ENCODE assay signal across 8 mouse cellular contexts in the genomic region with DNA sequence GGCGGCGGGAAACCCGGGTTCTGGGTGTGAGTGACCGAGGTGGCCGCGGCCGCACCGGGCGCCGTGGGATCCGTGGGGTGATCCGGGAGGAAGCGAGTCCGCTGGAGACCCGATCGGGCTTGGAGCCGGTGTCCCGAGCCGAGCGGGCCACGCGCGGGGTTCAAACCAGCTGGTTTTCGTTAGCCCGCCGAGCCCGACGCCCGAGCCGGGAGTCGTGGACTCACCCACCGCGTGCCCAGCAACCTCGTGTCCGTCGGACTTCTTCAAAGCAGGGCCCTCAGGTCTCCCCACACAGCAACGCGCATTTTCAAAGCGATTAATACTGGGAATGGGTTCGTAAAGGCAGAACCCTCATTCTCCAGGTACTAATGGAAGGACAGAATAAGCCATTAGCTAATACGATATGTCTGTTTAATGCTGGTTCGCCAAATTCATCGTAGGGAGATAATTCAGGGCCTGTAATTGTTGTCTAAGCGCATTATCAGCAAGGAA. TPM values are rescaled to one million over a fixed set of nuclear protein-coding genes. Genes with fewer than 3 reads are reported as not detected.
DNase-seq lines count a peak whose midpoint lies in the region; ATAC-seq and TF ChIP-seq lines count a peak whose summit lies in the region.

No protein-coding gene starts in this region.

- peak overlapping the region; percentile 24 for H3K4me3 ChIP-seq in limb, embryonic 14.5 days (replicated peaks; ENCODE audit: low read length)

- no peak overlapping the region for H3K27ac ChIP-seq in limb, embryonic 14.5 days (replicated peaks; ENCODE audit: low read depth, low read length)

- peaks cover 71% of the 10 kb centered on the region for H3K27me3 ChIP-seq in limb, embryonic 14.5 days (ENCODE audit: control insufficient read depth, insufficient read depth, low read length)

- peak overlapping the region; percentile 44 for H3K4me2 ChIP-seq in limb, embryonic 14.5 days (replicated peaks; ENCODE audit: low read depth, low read length, severe bottlenecking)

- peak; percentile 15 for DNase-seq in adrenal gland, postnatal 14 days
- no peak for DNase-seq in adrenal gland, postnatal 4 days (ENCODE audit: low spot score in 2 of 2)
- DNase-seq in ovary, postnatal 10 days (ENCODE audit: low spot score), result peak; percentile 9
- no peak for DNase-seq in ovary, postnatal 36 days (ENCODE audit: low spot score)
- no peak for DNase-seq in limb, embryonic 14.5 days (ENCODE audit: low spot score)
- peak; percentile 24 for DNase-seq in testis, postnatal 14 days (ENCODE audit: low spot score)
- no peak for DNase-seq in cerebellum, postnatal 36 days

- 3% methylated on average over 41 of the region's 44 CpGs for WGBS in limb, embryonic 14.5 days

- TF ChIP-seq POLR2A in limb, embryonic 14.5 days (IDR thresholded peaks at IDR 0.05; ENCODE audit: borderline replicate concordance, extremely low read depth, insufficient read depth, insufficient read length), result no peak

- ATAC-seq in limb, embryonic 14.5 days (ENCODE audit: low FRiP score, low read depth), result no peak
- no peak for ATAC-seq in cerebellum, adult (ENCODE audit: insufficient number of reproducible peaks, low FRiP score, low TSS enrichment)

- 0 out of 2 replicates have a peak, but pooled peaks cover 2% of the 10 kb centered on the region for H3K4me1 ChIP-seq in limb, embryonic 14.5 days (ENCODE audit: control insufficient read depth, insufficient read depth, low read length)

- 0 out of 2 replicates have a peak, but pooled peaks cover 2% of the 10 kb centered on the region for H3K9me3 ChIP-seq in limb, embryonic 14.5 days (ENCODE audit: control insufficient read depth, low read length)

- H3K9ac ChIP-seq in limb, embryonic 14.5 days (ENCODE audit: low read depth, low read length, severe bottlenecking), result peak overlapping the region; percentile 13; the same call in 1 of the 2 replicates

- no peaks in the 10 kb centered on the region for H3K36me3 ChIP-seq in limb, embryonic 14.5 days (ENCODE audit: control insufficient read depth, insufficient read depth, low read length)

RNA-seq across cellular contexts. Expression of a gene that starts 24.7 kb away (rescaled TPM):
- 13.4 and 21.1 TPM in 2 replicates for total RNA-seq in adrenal gland, postnatal 14 days (2021)
- 10 to 100 TPM; 17.7 to 21.8 TPM for total RNA-seq in adrenal gland, postnatal 4 days (2021)
- polyA plus RNA-seq in limb, embryonic 14.5 days (2012; rRNA removed), result 7.8 and 8.5 TPM in 2 replicates
- 14.3 and 18.0 TPM in 2 replicates for polyA plus RNA-seq in limb, embryonic 14.5 days (2014; fragmentation: Nextera tagmentation; extraction: Ambion mirVana)

RNA-seq across cellular contexts. Expression of a gene that starts 34.1 kb away (rescaled TPM):
- total RNA-seq in adrenal gland, postnatal 14 days (2021), result 0.22 and 0.56 TPM in 2 replicates
- under 1 TPM; 0.20 to 0.53 TPM for total RNA-seq in adrenal gland, postnatal 4 days (2021)
- 0.29 and 0.33 TPM in 2 replicates for polyA plus RNA-seq in limb, embryonic 14.5 days (2012; rRNA removed)
- polyA plus RNA-seq in limb, embryonic 14.5 days (2014; fragmentation: Nextera tagmentation; extraction: Ambion mirVana), result 0.10 and 0.34 TPM in 2 replicates

Comparison
In these comparisons a context has a peak if more than half of its experiments do, and no peak if none do; other contexts are left out.
1. DNase-seq: peak in adrenal gland, postnatal 14 days (single experiment), ovary, postnatal 10 days (single experiment) and testis, postnatal 14 days (single experiment); none in adrenal gland, postnatal 4 days (0 of 2), ovary, postnatal 36 days (single experiment), limb, embryonic 14.5 days (single experiment) and cerebellum, postnatal 36 days (0 of 2).